Mouse (Mus musculus): Measurements from ENCODE around the gene Rps25. TPM values are rescaled to one million over a fixed set of nuclear protein-coding genes. Genes with fewer than 3 reads are reported as not detected.
"Not testable (repeated sequence)": the region's sequence is repeated elsewhere in the genome, so short reads cannot be mapped to it uniquely, and the experiment has no call there.

Rps25 gene
- polyA plus RNA-seq, 3 experiments from 2014 or later: 2,506 to 3,849 (median 3,609) TPM

DNA sequence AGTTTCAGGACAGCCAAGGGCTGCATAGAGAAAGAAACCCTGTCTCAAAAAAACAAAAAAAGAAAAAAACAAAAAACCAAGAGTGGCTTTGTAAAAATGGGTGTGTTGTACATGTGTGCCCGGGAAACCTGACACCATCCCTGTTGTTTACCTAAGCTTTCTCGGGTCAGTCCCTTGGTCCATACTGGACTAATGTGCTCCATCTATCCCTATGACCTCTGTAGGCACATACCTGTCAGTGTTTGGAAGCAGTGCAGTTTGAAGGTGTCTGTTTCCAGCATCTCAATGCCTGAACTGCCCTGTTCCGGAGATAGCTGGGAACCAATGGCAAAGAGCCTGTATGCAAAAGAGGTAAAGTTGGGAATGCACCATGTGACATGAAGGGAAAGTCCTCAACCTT lies 1.9 kb upstream of the Rps25 start:
- no peak for ATAC-seq

GRCm38 (mm10) chr9:44407752-44408097 lies 786 bp downstream of the Rps25 start:
- no peak for ATAC-seq

- not testable (repeated sequence) for ATAC-seq
Observed at GRCm38 (mm10) chr9:44408693-44409092, 1.8 kb downstream of the Rps25 start.

DNA sequence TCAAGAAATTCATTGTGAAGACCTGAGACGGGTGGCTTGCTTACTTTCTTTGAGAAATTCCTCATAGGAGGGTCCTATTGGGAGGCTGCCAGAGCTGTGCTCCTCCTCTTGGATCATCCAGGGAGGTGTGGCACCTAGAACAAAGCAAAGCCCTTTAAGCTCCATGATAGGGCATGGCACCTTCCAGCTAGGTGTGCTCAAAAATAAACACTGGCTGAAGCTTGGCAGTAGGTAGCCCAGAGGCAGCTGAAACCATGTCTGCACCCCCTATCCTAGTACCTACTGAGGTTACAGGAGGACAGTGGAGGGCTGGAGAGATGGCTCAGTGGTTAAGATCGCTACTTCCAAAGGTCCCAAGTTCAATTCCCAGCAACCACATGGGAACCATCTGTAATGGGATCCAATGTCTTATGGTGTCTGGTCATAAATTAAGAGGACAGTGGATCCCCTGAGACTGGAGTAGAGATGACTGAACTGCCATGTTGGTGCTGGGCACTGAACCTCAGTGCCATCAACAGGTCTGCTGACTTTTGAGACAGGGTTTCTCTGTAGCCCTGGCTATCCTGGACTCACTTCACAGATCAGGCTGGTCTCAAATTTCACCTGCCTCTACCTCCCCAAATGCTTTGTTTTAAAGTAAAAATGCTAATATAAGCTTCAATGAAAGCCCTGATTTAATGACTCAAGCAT lies 3.9 kb downstream of the Rps25 start:
- ATAC-seq: no peak

- no peak for ATAC-seq
Observed at GRCm38 (mm10) chr9:44411601-44412130, 4.7 kb downstream of the Rps25 start.

- ATAC-seq: no peak
Observed at GRCm38 (mm10) chr9:44412306-44412705, 5.4 kb downstream of the Rps25 start.

DNA sequence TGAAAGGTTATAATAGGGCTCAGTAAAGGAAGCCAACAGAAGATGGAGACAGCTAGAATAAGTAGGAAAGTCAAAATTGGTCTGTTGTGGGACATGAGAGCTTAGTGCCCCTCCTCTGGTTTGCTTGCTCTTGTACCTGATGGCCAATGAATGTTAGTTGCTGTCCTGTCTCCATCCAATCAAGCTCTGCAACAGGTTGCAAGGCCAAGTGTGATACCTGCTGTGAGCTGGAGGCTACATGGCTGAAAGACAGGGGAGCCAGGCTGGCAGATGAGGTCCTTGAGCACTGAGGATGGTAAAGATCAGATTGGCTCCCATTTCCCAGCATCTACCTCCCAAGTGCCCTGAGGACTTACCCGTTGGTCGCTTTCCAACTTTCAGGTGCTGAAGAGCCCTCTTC lies 5.8 kb downstream of the Rps25 start:
- ATAC-seq: no peak

DNA sequence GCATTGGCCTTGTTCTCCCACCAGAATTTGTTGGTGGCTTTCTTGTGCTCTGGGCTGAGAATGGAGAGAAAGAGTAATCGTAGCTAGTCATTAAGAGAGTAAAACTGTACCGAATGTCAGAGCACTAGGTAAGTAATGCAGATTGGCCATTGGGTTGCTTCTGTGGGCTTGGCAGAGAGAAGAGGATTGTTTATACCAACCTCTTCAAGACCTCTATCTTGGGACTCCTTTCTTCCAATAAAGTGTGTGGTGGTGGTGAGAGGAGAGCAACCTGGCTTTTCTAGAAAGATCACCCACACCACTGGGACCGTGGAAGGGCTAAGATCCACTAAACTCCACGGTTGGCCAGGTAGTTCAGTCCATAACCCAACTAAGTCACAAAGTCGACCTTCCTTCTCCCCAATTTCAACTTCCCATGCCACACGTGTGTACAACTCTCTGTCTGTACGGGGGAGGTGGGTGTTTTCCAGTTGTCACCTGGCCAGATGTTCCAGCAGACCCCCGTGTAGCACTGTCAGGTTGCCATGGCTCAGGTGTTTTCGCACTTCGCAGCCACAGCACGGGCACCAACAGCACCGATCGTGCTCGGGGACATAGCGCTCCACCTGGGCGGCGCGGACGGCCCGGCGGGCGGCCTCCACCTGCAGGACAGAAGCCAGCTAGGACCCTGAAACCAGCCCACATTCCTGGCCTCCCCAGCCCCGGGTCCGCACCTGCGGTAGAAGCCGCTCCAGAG lies 10.4 kb downstream of the Rps25 start:
- peak; percentile 42 for ATAC-seq

DNA sequence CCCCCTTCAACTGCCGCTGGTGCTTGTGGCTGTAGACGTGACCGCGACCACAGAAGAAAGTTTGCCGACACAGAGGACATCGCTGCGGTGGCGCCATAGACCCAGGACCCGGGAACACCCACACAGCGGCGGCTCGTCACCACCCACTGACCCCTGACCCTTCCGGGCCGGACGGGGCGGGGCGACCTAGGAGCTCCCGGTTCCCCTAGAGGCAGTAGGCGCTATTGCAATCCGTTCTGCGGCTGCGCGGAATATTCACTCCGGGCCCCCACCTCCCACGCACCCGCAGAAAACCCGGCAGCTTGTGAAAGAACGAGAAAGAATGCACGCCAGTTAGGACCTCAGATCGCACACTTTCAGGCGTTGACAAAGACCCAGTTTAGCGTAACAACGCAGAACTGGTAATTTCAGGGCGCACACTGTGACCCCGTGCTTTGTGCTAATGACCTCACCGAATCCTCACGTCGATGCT lies 11.0 kb downstream of the Rps25 start:
- peak; percentile 88 for ATAC-seq

DNA sequence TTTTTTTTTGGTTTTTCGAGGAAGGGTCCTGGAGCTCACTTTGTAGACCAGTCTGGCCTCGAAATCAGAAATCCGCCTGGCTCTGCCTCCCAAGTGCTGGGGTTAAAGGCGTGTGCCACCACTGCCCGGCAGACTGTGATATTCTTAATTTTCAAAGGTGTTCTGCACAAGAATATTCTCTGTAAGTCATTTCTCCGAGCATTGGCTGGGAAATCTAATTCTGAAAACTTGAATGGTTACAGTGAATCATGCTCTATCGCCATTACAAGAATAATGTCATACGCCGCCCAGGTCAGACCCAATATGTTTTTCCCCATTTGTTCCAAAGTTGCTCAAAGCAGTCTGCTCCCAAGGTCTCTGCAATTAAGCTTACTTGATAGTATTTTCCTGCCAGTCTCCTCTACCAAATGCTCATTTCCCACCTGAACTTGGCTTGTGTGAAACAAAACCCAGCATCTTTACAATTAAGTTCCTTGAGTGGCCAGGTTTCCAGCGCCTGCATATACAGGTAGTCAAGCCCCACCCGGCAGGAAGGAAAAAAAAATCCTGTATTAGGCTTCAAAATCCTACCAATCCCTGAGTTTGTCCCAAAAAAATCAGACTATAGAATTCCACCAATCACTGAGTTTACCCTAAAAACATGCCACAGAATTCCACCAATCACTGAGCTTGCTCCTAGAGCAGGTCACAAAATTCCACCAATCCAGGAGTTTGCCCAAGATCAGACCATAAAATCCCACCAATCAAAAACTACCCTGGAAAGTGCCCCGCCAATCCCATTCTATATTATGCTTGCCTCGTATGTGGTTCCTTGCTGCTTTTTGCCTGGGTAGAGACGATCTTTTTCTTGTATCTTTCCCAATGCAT lies 11.8 kb downstream of the Rps25 start, which contains the start of gene Ccdc84:
Gene Ccdc84 (minus strand): TSS at position 51 of the 867 bp plus-strand sequence.
- ATAC-seq: no peak

- ATAC-seq: not testable (repeated sequence)
Observed at GRCm38 (mm10) chr9:44419730-44420129, 12.8 kb downstream of the Rps25 start.

GRCm38 (mm10) chr9:44420280-44420898 lies 13.4 kb downstream of the Rps25 start:
- no peak for ATAC-seq

- no peak for ATAC-seq
Observed at GRCm38 (mm10) chr9:44423576-44423975, 16.6 kb downstream of the Rps25 start.

- ATAC-seq: no peak
Observed at GRCm38 (mm10) chr9:44432577-44433185, 25.7 kb downstream of the Rps25 start.

GRCm38 (mm10) chr9:44435747-44436146 lies 28.8 kb downstream of the Rps25 start:
- ATAC-seq: no peak

DNA sequence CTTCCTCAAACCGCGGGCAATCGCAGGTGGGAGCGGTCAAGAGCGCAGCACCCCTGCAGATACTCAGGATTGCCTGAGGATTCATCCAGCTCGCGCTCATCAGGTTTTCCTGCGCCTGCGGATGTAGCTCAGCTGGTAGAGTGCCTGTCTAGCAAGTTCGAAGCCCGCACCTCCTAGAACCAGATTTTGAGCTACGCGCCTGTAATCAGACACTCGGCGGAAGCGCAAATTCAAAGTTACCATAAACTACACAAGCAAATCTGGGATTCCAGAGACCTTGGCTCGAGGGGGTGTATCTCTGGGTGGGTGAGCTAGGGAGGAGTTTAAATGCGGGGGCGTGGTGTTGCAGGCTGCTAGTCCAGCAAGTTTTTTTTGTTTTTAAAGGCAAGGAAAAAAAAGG lies 34.0 kb downstream of the Rps25 start, which contains the start of gene Foxr1:
Gene Foxr1 (minus strand): TSS at position 176 of the 400 bp plus-strand sequence.
- no peak for ATAC-seq

DNA sequence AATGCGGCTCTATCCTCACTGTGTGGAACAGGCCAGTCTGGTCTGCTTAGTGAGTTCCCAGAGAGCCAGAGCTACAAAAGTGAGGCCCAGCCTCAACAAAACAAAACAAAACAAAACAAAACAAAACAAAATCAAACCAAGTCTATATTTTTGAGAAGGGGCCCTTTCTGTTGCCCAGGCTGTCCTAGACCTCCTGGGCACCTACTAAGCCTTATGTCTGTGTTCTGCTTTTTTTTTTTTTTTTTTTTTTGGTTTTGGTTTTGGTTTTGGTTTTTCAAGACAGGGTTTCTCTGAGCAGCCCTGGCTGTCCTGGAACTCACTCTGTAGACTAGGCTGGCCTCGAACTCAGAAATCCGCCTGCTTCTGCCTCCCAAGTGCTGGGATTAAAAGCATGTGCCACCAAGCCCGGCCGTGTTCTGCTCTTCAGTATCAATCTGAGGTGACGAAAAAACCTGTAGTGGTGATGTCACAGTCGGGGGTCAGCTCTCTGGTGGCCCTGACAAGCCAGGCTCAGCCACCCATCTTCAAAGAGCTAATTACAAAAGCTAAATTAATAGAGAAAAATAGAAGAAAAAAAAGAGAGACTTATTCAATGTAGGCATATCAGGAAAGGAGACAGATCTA lies 37.6 kb downstream of the Rps25 start:
- not testable (repeated sequence) for ATAC-seq

DNA sequence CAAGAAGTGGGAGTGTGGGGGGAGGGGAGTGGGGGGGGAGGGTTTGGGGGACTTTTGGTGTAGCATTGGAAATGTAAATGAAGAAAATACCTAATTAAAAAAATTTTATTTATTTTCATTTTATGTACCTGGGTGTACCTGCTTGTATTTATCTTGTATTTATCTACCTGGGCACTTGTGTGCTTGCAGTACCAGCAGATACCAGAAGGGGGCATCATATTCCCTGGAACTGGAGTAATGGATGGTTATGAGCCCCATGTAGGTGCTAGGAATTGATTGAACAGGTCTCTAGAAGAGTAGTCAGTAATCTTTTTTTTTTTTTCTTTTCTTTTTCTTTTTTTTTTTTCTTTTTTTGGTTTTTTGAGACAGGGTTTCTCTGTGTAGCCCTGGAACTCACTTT lies 43.4 kb downstream of the Rps25 start:
- no peak for ATAC-seq

GRCm38 (mm10) chr9:44454132-44454890 lies 47.4 kb downstream of the Rps25 start:
- ATAC-seq: peak; percentile 77

DNA sequence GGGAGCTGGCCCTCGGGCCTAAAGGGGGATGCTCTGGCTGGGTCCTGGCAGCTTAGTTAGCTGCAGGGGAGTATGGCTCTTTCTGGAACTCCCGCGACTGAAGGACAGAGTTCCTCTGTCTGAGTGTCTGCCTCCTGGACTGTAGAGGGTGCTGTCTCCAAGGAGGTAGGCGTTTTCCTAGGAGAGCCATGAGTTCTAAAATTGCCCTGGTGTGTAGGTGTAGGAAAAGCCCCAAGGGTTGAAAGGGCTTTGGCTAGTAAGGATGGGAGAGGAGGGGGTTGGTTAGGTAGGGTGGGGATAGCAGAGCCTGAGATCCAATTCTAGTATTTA lies 47.9 kb downstream of the Rps25 start, which contains the start of gene Upk2:
Gene Upk2 (minus strand): TSS at position 86 of the 330 bp plus-strand sequence.
- no peak for ATAC-seq

All from inflammation-experienced regulatory T-cells, adult 6 months (primary cell).